Mouse (Mus musculus) heart, postnatal 0 days (tissue): ENCODE results near the gene Ltb4r2. TPM values are rescaled to one million over a fixed set of nuclear protein-coding genes. Genes with fewer than 3 reads are reported as not detected.

Experiments
- ATAC-seq: fragments of 200-750 bp; cut with Nextera tagmentation; 2 replicates; pipeline ENCODE4 v1.8.0; 2017; ENCODE audit warnings: low read depth, moderate number of reproducible peaks, moderate library complexity; ENCODE audit not compliant: insufficient read depth
- DNase-seq: peaks from one replicate; pipeline ENCODE4 v3.0.0-alpha.2; 2016; ENCODE audit warnings: low spot score
- H3K27ac ChIP-seq: fragments of 300-500 bp; sonication (generic); 2 replicates; pipeline ENCODE4 v1.5.1; 2014; ENCODE audit warnings: low read depth, mild to moderate bottlenecking
- H3K27me3 ChIP-seq: fragments of 300-500 bp; sonication (generic); 2 replicates; pipeline ENCODE4 v1.6.1; 2014; ENCODE audit warnings: low read length, mixed read lengths; ENCODE audit not compliant: control insufficient read depth, insufficient read depth
- H3K36me3 ChIP-seq: fragments of 300-500 bp; sonication (generic); replicated peaks from 2 replicates; pipeline ENCODE4 v1.6.1; 2014; ENCODE audit warnings: low read length, mixed read lengths; ENCODE audit not compliant: control insufficient read depth, insufficient read depth
- H3K4me1 ChIP-seq: fragments of 300-500 bp; sonication (generic); 2 replicates; pipeline ENCODE4 v1.6.1; 2014; ENCODE audit warnings: antibody characterized with exemption; ENCODE audit not compliant: control insufficient read depth, insufficient read depth
- H3K4me2 ChIP-seq: fragments of 300-500 bp; sonication (generic); 2 replicates; pipeline ENCODE4 v1.6.1; 2014; ENCODE audit warnings: low read depth, mild to moderate bottlenecking, low read length, moderate library complexity
- H3K4me3 ChIP-seq: fragments of 300-500 bp; sonication (generic); 2 replicates; pipeline ENCODE4 v1.5.1; 2014; ENCODE audit warnings: low read depth, low read length
- H3K9ac ChIP-seq: fragments of 300-500 bp; sonication (generic); replicated peaks from 2 replicates; pipeline ENCODE4 v1.6.1; 2014; ENCODE audit warnings: low read depth, low read length, mixed read lengths
- H3K9me3 ChIP-seq: fragments of 300-500 bp; sonication (generic); replicated peaks from 2 replicates; pipeline ENCODE4 v1.6.1; 2016; ENCODE audit warnings: low read length; ENCODE audit not compliant: control insufficient read depth
- CTCF ChIP-seq: IDR thresholded peaks from 2 replicates; pipeline ENCODE4 v1.5.1; 2016; ENCODE audit warnings: antibody characterized with exemption, control low read depth, low read depth
- EP300 ChIP-seq: IDR thresholded peaks from 2 replicates; pipeline ENCODE4 v1.6.1; 2016; ENCODE audit warnings: antibody characterized with exemption, low read depth
- WGBS: fragments of 180-500 bp; shearing (Covaris S2); extraction: QIAGEN DNeasy Blood & Tissue Kit; methylation state at CpG from one replicate; pipeline ENCODE4 v1.1.7; 2014; 5-methylcytosine and 5-hydroxymethylcytosine counted together
- polyA plus RNA-seq: library from polyadenylated mRNA; unstranded; fragments of >200 nt; fragmentation: Nextera tagmentation; extraction: Ambion mirVana; gene quantifications from 2 replicates; pipeline ENCODE4 v1.2.1, GENCODE M21; 2015
- total RNA-seq: library from RNA; depleted of rRNA; stranded (reverse); fragments of >200 nt; gene quantifications from 2 replicates; pipeline ENCODE4 v1.2.3, GENCODE M21; 2014; ENCODE audit warnings: low replicate concordance

The Ltb4r2 gene
- total and polyA plus RNA-seq, 2 experiments from 2014 or later: 0.22 TPM; not detected in 1

GRCm38 (mm10) chr14:55767519-55768414, 6.5 kb downstream of the Ltb4r2 start:
- Histone ChIP-seq H3K4me1 (peaks cover 19% of the 10 kb centered on the region), H3K9ac (0 out of 2 replicates have a peak overlapping the region, but pooled peaks have one; percentile 1), H3K36me3 (peaks cover 13% of the 10 kb centered on the region; the same call in 1 of the 2 replicates), H3K4me2 (peak overlapping the region; percentile 63), H3K27ac (no peak overlapping the region), H3K27me3 (peaks cover 24% of the 10 kb centered on the region; the same call in 1 of the 2 replicates), H3K4me3 (peak overlapping the region; percentile 36), H3K9me3 (no peaks in the 10 kb centered on the region)
- 12% methylated on average over 52 of the region's 52 CpGs for WGBS
- TF ChIP-seq EP300 (no peak), CTCF (peak; percentile 57)
- ATAC-seq: peak; percentile 79
- peak; percentile 41 for DNase-seq

- Histone ChIP-seq H3K36me3 (peaks cover 16% of the 10 kb centered on the region; the same call in 1 of the 2 replicates), H3K4me3 (no peak overlapping the region), H3K4me2 (no peak overlapping the region), H3K9ac (no peak overlapping the region), H3K4me1 (peaks cover 11% of the 10 kb centered on the region), H3K9me3 (no peaks in the 10 kb centered on the region), H3K27me3 (peaks cover 24% of the 10 kb centered on the region; the same call in 1 of the 2 replicates), H3K27ac (no peak overlapping the region)
- ATAC-seq: no peak
- 82% methylated on average over 6 of the region's 6 CpGs for WGBS
- no peak for DNase-seq
- TF ChIP-seq CTCF (no peak), EP300 (no peak)
Observed at GRCm38 (mm10) chr14:55768555-55768954, 7.3 kb downstream of the Ltb4r2 start.

GRCm38 (mm10) chr14:55769087-55769703, 8.0 kb downstream of the Ltb4r2 start:
- Histone ChIP-seq H3K4me2 (no peak overlapping the region), H3K9ac (no peak overlapping the region), H3K9me3 (no peaks in the 10 kb centered on the region), H3K4me1 (peaks cover 9% of the 10 kb centered on the region; the same call in 1 of the 2 replicates), H3K27me3 (peaks cover 24% of the 10 kb centered on the region; the same call in 1 of the 2 replicates), H3K27ac (no peak overlapping the region), H3K4me3 (no peak overlapping the region), H3K36me3 (peaks cover 16% of the 10 kb centered on the region; the same call in 1 of the 2 replicates)
- DNase-seq (no peak), ATAC-seq (no peak)
- no peak for TF ChIP-seq CTCF
- TF ChIP-seq EP300: no peak
- 75% methylated on average over 16 of the region's 16 CpGs for WGBS

- no peaks in the 10 kb centered on the region for H3K9me3 ChIP-seq
- H3K36me3 ChIP-seq: peaks cover 19% of the 10 kb centered on the region; the same call in 1 of the 2 replicates
- no peak for TF ChIP-seq EP300
- no peak for TF ChIP-seq CTCF
- 54% methylated on average over 7 of the region's 7 CpGs for WGBS
- DNase-seq (no peak), ATAC-seq (no peak)
- H3K27me3 ChIP-seq: 0 out of 2 replicates have a peak, but pooled peaks cover 4% of the 10 kb centered on the region
- no peak overlapping the region for H3K4me3 ChIP-seq
- H3K27ac ChIP-seq: no peak overlapping the region
- no peaks in the 10 kb centered on the region for H3K4me1 ChIP-seq
- no peak overlapping the region for H3K9ac ChIP-seq
- H3K4me2 ChIP-seq: no peak overlapping the region
Observed at GRCm38 (mm10) chr14:55776711-55777110, 15.5 kb downstream of the Ltb4r2 start.

GRCm38 (mm10) chr14:55777176-55777575, 15.9 kb downstream of the Ltb4r2 start:
- H3K4me1 ChIP-seq: no peaks in the 10 kb centered on the region; the same call in 1 of the 2 replicates
- no peak overlapping the region for H3K4me2 ChIP-seq
- 26% methylated on average over 3 of the region's 3 CpGs for WGBS
- H3K27ac ChIP-seq: no peak overlapping the region
- peaks cover 19% of the 10 kb centered on the region; the same call in 1 of the 2 replicates for H3K36me3 ChIP-seq
- no peak overlapping the region for H3K9ac ChIP-seq
- H3K27me3 ChIP-seq: 0 out of 2 replicates have a peak, but pooled peaks cover 8% of the 10 kb centered on the region
- H3K9me3 ChIP-seq: no peaks in the 10 kb centered on the region
- TF ChIP-seq EP300: no peak
- TF ChIP-seq CTCF: no peak
- DNase-seq: no peak
- ATAC-seq: no peak
- no peak overlapping the region for H3K4me3 ChIP-seq
